Mouse (Mus musculus) heart, embryonic 14.5 days (tissue): ENCODE measurements around the gene Bik. TPM values are rescaled to one million over a fixed set of nuclear protein-coding genes. Genes with fewer than 3 reads are reported as not detected.

ENCODE experiments used
- ATAC-seq: fragments of 200-750 bp; cut with Nextera tagmentation; 2 replicates; pipeline ENCODE4 v1.8.0; 2017; ENCODE audit warnings: low read depth, moderate TSS enrichment; ENCODE audit not compliant: insufficient number of reproducible peaks, insufficient read depth, low FRiP score
- H3K27ac ChIP-seq, 2 experiments: fragments of 200-500 bp in 1 of 2; fragments of 300-500 bp in 1 of 2; sonication (generic) in 1 of 2; replicated peaks in 1 of 2; 2 replicates each; pipeline ENCODE4 v1.5.1; 2012 to 2014; ENCODE audit warnings: low read depth in 2 of 2, low read length in 2 of 2, control low read depth in 1 of 2, mild to moderate bottlenecking in 1 of 2, mixed read lengths in 1 of 2; ENCODE audit not compliant: control insufficient read depth in 1 of 2, insufficient read depth in 1 of 2
- H3K27me3 ChIP-seq: fragments of 300-500 bp; sonication (generic); 2 replicates; pipeline ENCODE4 v1.6.1; 2014; ENCODE audit warnings: mild to moderate bottlenecking, low read length, control low read depth; ENCODE audit not compliant: control insufficient read depth, insufficient read depth
- H3K36me3 ChIP-seq: fragments of 300-500 bp; sonication (generic); 2 replicates; pipeline ENCODE4 v1.6.1; 2014; ENCODE audit warnings: mild to moderate bottlenecking, control low read depth, low read length, mixed read lengths; ENCODE audit not compliant: control insufficient read depth, insufficient read depth
- H3K4me1 ChIP-seq, 2 experiments: fragments of 200-500 bp in 1 of 2; fragments of 300-500 bp in 1 of 2; sonication (generic) in 1 of 2; 2 replicates each; pipeline ENCODE4 v1.6.1; 2012 to 2014; ENCODE audit warnings: low read length in 2 of 2, control low read depth in 1 of 2, mixed read lengths in 1 of 2; ENCODE audit not compliant: control insufficient read depth in 2 of 2, insufficient read depth in 2 of 2
- H3K4me2 ChIP-seq: fragments of 300-500 bp; sonication (generic); 2 replicates; pipeline ENCODE4 v1.6.1; 2014; ENCODE audit warnings: mild to moderate bottlenecking, low read length
- H3K4me3 ChIP-seq, 2 experiments: fragments of 200-500 bp in 1 of 2; fragments of 300-500 bp in 1 of 2; sonication (generic) in 1 of 2; 2 replicates each; pipeline ENCODE4 v1.5.1; 2012 to 2014; ENCODE audit warnings: low read length in 2 of 2, mild to moderate bottlenecking in 2 of 2, control low read depth in 1 of 2, low read depth in 1 of 2, moderate library complexity in 1 of 2; ENCODE audit not compliant: control insufficient read depth in 1 of 2, insufficient read depth in 1 of 2
- H3K9ac ChIP-seq: fragments of 300-500 bp; sonication (generic); 2 replicates; pipeline ENCODE4 v1.6.1; 2014; ENCODE audit warnings: mild to moderate bottlenecking, low read length
- H3K9me3 ChIP-seq: fragments of 300-500 bp; sonication (generic); 2 replicates; pipeline ENCODE4 v1.6.1; 2016; ENCODE audit warnings: low read length, control low read depth; ENCODE audit not compliant: control insufficient read depth
- WGBS: fragments of 180-500 bp; shearing (Covaris S2); extraction: QIAGEN DNeasy Blood & Tissue Kit; methylation state at CpG from one replicate; pipeline ENCODE4 v1.1.7; 2014; 5-methylcytosine and 5-hydroxymethylcytosine counted together
- polyA plus RNA-seq: library from polyadenylated mRNA; unstranded; fragments of >200 nt; fragmentation: Nextera tagmentation; extraction: Ambion mirVana; gene quantifications from 2 replicates; pipeline ENCODE4 v1.2.1, GENCODE M21; 2014

Bik gene
- polyA plus RNA-seq, 1 experiment from 2014 or later = 37.2 TPM

DNA sequence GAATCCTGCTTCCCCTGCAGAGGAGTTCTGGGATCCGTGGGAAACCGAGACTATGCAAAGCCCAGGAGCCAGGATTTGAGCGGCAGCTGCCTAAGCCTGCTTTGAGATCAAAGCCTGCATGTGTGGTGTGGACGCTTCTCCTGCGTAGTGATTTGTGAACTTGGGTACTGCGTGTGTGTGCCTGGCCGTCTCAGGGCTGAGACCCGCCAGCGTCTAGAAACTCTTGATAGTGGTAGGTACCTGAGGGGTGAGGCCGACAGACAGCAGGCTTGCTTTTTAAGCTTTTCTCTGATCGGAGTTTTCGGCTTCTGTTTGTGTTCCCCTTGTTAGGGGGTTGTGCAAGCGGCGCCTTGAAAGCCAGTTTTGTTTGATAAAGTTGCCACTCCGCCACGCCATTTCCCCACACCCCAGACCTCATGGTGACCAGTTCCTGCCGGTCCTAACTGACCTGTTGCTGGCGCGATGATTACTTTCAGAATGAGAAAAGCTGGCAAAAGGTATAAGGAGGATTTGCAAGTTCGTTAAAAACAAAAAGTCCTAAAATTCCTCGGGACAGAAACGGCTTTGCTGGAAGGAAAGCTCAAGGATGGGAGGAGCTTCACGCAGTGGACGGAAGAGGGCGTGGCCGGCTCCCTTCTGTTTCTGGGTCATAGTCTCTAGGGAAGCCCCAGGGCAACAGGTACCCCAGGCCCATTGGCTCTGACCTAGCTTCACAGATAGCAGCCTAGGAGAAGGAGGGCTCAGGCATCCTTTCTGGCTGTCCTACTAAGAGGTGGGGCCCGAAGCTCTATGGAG lies 37.4 kb downstream of the Bik start:
- ATAC-seq = peak; percentile 23

GRCm38 (mm10) chr15:83565434-83565833 lies 38.8 kb downstream of the Bik start:
- Histone ChIP-seq H3K36me3 (no peaks in the 10 kb centered on the region), H3K4me1 (peaks cover 5 to 14% of the 10 kb centered on the region in 2 experiments), H3K9ac (no peak overlapping the region), H3K27ac (no peak overlapping the region), H3K9me3 (no peaks in the 10 kb centered on the region), H3K4me3 (no peak overlapping the region), H3K4me2 (no peak overlapping the region), H3K27me3 (no peaks in the 10 kb centered on the region)
- ATAC-seq = 0 out of 2 replicates have a peak, but pooled peaks have one; percentile 22
- 83% methylated on average over 3 of the region's 3 CpGs for WGBS

More for the DNA sequence above, 37.4 kb downstream of the Bik start:
- 2% methylated on average over 27 of the region's 27 CpGs for WGBS
- Histone ChIP-seq H3K4me1 (peaks cover 5 to 14% of the 10 kb centered on the region in 2 experiments), H3K9ac (peak overlapping the region; percentile 80), H3K27me3 (no peaks in the 10 kb centered on the region), H3K36me3 (no peaks in the 10 kb centered on the region), H3K4me3 (peak overlapping the region; percentile 51 to 54), H3K27ac (peak overlapping the region; percentile 38 to 54), H3K4me2 (peak overlapping the region; percentile 89), H3K9me3 (no peaks in the 10 kb centered on the region)

GRCm38 (mm10) chr15:83566006-83566405 lies 39.3 kb downstream of the Bik start:
- no peak overlapping the region for H3K4me2 ChIP-seq
- H3K27ac ChIP-seq = no peak overlapping the region
- 73% methylated on average over 5 of the region's 5 CpGs for WGBS
- H3K27me3 ChIP-seq = no peaks in the 10 kb centered on the region
- H3K4me1 ChIP-seq = peaks cover 5 to 14% of the 10 kb centered on the region in 2 experiments
- H3K36me3 ChIP-seq = no peaks in the 10 kb centered on the region
- H3K9me3 ChIP-seq = no peaks in the 10 kb centered on the region
- H3K4me3 ChIP-seq = no peak overlapping the region
- no peak for ATAC-seq
- no peak overlapping the region for H3K9ac ChIP-seq

GRCm38 (mm10) chr15:83567728-83568127 lies 41.1 kb downstream of the Bik start:
- H3K27me3 ChIP-seq = no peaks in the 10 kb centered on the region
- WGBS = 84% methylated on average over 3 of the region's 3 CpGs
- peaks cover 15% of the 10 kb centered on the region for H3K36me3 ChIP-seq

GRCm38 (mm10) chr15:83568544-83568943 lies 41.9 kb downstream of the Bik start:
- Histone ChIP-seq H3K4me2 (no peak overlapping the region), H3K27ac (no peak overlapping the region), H3K36me3 (peaks cover 15% of the 10 kb centered on the region), H3K27me3 (no peaks in the 10 kb centered on the region), H3K9me3 (no peaks in the 10 kb centered on the region), H3K4me1 (peaks cover 3 to 5% of the 10 kb centered on the region in 2 experiments; a peak in 3 of 4 replicates), H3K4me3 (no peak overlapping the region), H3K9ac (no peak overlapping the region)
- 92% methylated on average over 5 of the region's 5 CpGs for WGBS
- no peak for ATAC-seq

More at GRCm38 (mm10) chr15:83567728-83568127, 41.1 kb downstream of the Bik start:
- Histone ChIP-seq H3K4me3 (no peak overlapping the region), H3K9me3 (no peaks in the 10 kb centered on the region), H3K4me2 (no peak overlapping the region), H3K27ac (no peak overlapping the region), H3K4me1 (peaks cover 5 to 10% of the 10 kb centered on the region in 2 experiments), H3K9ac (no peak overlapping the region)
- no peak for ATAC-seq

- no peak overlapping the region for H3K4me2 ChIP-seq
- H3K9me3 ChIP-seq = no peaks in the 10 kb centered on the region
- no peak for ATAC-seq
- H3K27ac ChIP-seq = no peak overlapping the region
- H3K4me3 ChIP-seq = no peak overlapping the region
- H3K9ac ChIP-seq = no peak overlapping the region
- WGBS = 51% methylated on average over 11 of the region's 11 CpGs
- H3K36me3 ChIP-seq = peaks cover 25% of the 10 kb centered on the region
- H3K4me1 ChIP-seq = peaks cover 0 to 3% of the 10 kb centered on the region in 2 experiments; a peak in 2 of 4 replicates
- H3K27me3 ChIP-seq = no peaks in the 10 kb centered on the region
Observed at GRCm38 (mm10) chr15:83569682-83570081, 43.0 kb downstream of the Bik start.

DNA sequence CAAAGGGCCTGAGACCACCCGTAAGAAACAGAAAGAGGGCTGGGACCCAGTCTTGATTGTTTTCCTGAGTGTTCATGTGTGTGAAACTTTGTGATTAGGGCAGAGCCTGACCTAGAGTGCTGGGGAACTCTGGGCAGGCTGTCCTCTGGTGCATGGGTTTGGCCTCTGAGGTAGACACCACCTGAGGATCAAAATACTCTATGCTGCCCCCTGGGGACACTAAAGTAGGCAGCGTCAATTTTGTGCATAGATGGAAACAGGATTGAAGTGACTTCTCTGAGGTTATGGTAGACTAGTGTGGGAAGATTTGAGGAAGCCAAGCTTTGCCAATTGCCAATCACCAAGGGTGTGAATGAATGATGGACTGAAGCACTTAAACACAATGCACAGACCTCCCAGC lies 44.0 kb downstream of the Bik start:
- Histone ChIP-seq H3K36me3 (peaks cover 33% of the 10 kb centered on the region), H3K9me3 (no peaks in the 10 kb centered on the region), H3K4me1 (no peaks in the 10 kb centered on the region), H3K9ac (no peak overlapping the region), H3K4me3 (no peak overlapping the region), H3K27me3 (no peaks in the 10 kb centered on the region), H3K27ac (no peak overlapping the region), H3K4me2 (no peak overlapping the region)
- no peak for ATAC-seq
- WGBS = 51% methylated on average over 2 of the region's 2 CpGs
